Mouse (Mus musculus): ENCODE results near the gene Cdc14a.

DNA sequence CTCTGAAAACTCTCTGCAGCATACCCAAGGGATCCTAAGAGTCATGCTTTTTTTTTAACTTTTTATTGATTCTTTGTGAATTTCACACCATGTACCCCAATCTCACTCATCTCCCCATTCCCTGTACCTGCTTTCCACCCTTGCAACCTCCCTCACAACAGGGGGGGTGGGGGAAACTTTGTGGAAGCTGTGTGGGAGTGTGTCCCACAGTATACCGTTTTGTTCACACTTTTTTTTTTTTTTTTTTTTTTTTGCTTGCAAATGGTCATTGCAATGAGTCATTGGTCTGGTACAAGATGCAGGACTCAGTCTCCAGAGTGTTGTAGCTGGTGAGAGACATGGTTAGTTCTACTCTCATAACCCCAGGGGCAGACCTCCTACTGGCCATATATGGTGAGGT lies 19.0 kb upstream of the Cdc14a start:
- TF ChIP-seq CTCF (IDR thresholded peaks at IDR 0.05 in 2 of 3, conservative IDR thresholded peaks at IDR 0.05 in 1 of 3; ENCODE audit: control insufficient read depth in 1 of 3, insufficient read depth in 1 of 3, low read depth in 2 of 3, low read length in 3 of 3, poor library complexity in 1 of 3, severe bottlenecking in 1 of 3) (no peak), POLR2A (IDR thresholded peaks at IDR 0.05; ENCODE audit: control insufficient read depth in 1 of 2, insufficient read depth in 1 of 2, low read depth in 1 of 2, low read length in 2 of 2, poor library complexity in 1 of 2) (no peak), EP300 (IDR thresholded peaks at IDR 0.05; ENCODE audit: low read depth in 1 of 2, low read length in 2 of 2) (no peak), MYB (IDR thresholded peaks at IDR 0.05; ENCODE audit: low read depth, low read length) (no peak), TAL1 (IDR thresholded peaks at IDR 0.05; ENCODE audit: low read length) (no peak), JUND (IDR thresholded peaks at IDR 0.05; ENCODE audit: low read depth, low read length) (no peak), USF2 (IDR thresholded peaks at IDR 0.05; ENCODE audit: borderline replicate concordance in 1 of 2, insufficient read depth in 1 of 2, low read depth in 1 of 2, low read length in 2 of 2) (no peak), MEF2A (IDR thresholded peaks at IDR 0.05; ENCODE audit: extremely low read depth, insufficient replicate concordance, low read depth, low read length, poor library complexity, severe bottlenecking) (no peak), POLR2AphosphoS2 (IDR thresholded peaks at IDR 0.05; ENCODE audit: low read length) (no peak), GATA1 (IDR thresholded peaks at IDR 0.05; ENCODE audit: low read depth, low read length) (no peak)
